Mouse (Mus musculus) liver, adult (tissue): Measurements from ENCODE around the gene Cnksr3.

Experiments used
- GATA4 ChIP-seq: IDR thresholded peaks from 2 replicates; pipeline ENCODE4 v1.6.1; 2014; ENCODE audit warnings: mild to moderate bottlenecking, low read length; ENCODE audit not compliant: insufficient replicate concordance

Cnksr3 gene

GRCm38 (mm10) chr10:7180296-7180695 lies 31.7 kb downstream of the Cnksr3 start:
- no peak for TF ChIP-seq GATA4

GRCm38 (mm10) chr10:7178571-7178970 lies 33.5 kb downstream of the Cnksr3 start:
- no peak for TF ChIP-seq GATA4

GRCm38 (mm10) chr10:7176205-7176910 lies 35.7 kb downstream of the Cnksr3 start:
- no peak for TF ChIP-seq GATA4

GRCm38 (mm10) chr10:7174480-7174879 lies 37.6 kb downstream of the Cnksr3 start:
- TF ChIP-seq GATA4: peak; percentile 85

- no peak for TF ChIP-seq GATA4
These were observed 38.9 kb downstream of the Cnksr3 start for GRCm38 (mm10) chr10:7173098-7173497.

- TF ChIP-seq GATA4: no peak
These were observed 41.6 kb downstream of the Cnksr3 start for GRCm38 (mm10) chr10:7170434-7170833.

- TF ChIP-seq GATA4: no peak
These were observed 49.0 kb downstream of the Cnksr3 start for GRCm38 (mm10) chr10:7163031-7163430.

GRCm38 (mm10) chr10:7159061-7159511 lies 53.0 kb downstream of the Cnksr3 start:
- no peak for TF ChIP-seq GATA4

- TF ChIP-seq GATA4: 0 out of 2 replicates have a peak, but pooled peaks have one; percentile 10
These were observed 53.6 kb downstream of the Cnksr3 start for GRCm38 (mm10) chr10:7158285-7159060.

- no peak for TF ChIP-seq GATA4
These were observed 57.2 kb downstream of the Cnksr3 start for GRCm38 (mm10) chr10:7154877-7155276.

- no peak for TF ChIP-seq GATA4
These were observed 59.1 kb downstream of the Cnksr3 start for GRCm38 (mm10) chr10:7152926-7153325.

GRCm38 (mm10) chr10:7149671-7150595 lies 62.1 kb downstream of the Cnksr3 start:
- no peak for TF ChIP-seq GATA4

GRCm38 (mm10) chr10:7145614-7146013 lies 66.4 kb downstream of the Cnksr3 start:
- TF ChIP-seq GATA4: no peak

GRCm38 (mm10) chr10:7144081-7144783 lies 67.8 kb downstream of the Cnksr3 start:
- TF ChIP-seq GATA4: no peak

- TF ChIP-seq GATA4: peak; percentile 37; the same call in 1 of the 2 replicates
These were observed 69.8 kb downstream of the Cnksr3 start for GRCm38 (mm10) chr10:7142287-7142686.
